Mouse (Mus musculus) intestine, embryonic 14.5 days (tissue): Measurements from ENCODE around the gene Dynll1. TPM values are rescaled to one million over a fixed set of nuclear protein-coding genes. Genes with fewer than 3 reads are reported as not detected.

Source experiments
- polyA plus RNA-seq: library from polyadenylated mRNA; unstranded; fragments of >200 nt; fragmentation: Nextera tagmentation; extraction: Ambion mirVana; gene quantifications from 2 replicates; pipeline ENCODE4 v1.2.1, GENCODE M21; 2014

Gene Dynll1
- polyA plus RNA-seq, 1 experiment from 2014 or later: 1,605 TPM

Other genes starting within 250 kb of the Dynll1 start
- gene Gm10401, start 202.7 kb downstream of the Dynll1 start, polyA plus RNA-seq: 42.4 and 46.5 TPM in 2 replicates
- 53.3 and 57.3 TPM in 2 replicates for gene Acads, start 181.7 kb downstream of the Dynll1 start, polyA plus RNA-seq
- 30.6 and 31.0 TPM in 2 replicates for gene Unc119b, start 166.0 kb downstream of the Dynll1 start, polyA plus RNA-seq
- 70.5 and 71.6 TPM in 2 replicates for gene Mlec, start 142.8 kb downstream of the Dynll1 start, polyA plus RNA-seq
- gene Cabp1, start 106.6 kb downstream of the Dynll1 start, polyA plus RNA-seq: 1.2 and 1.3 TPM in 2 replicates
- gene Pop5, start 65.2 kb downstream of the Dynll1 start, polyA plus RNA-seq: 134 and 140 TPM in 2 replicates
- gene Rnf10, start 28.1 kb downstream of the Dynll1 start, polyA plus RNA-seq: 67.5 and 69.6 TPM in 2 replicates
- 54.4 and 57.6 TPM in 2 replicates for gene Coq5, start 21.3 kb downstream of the Dynll1 start, polyA plus RNA-seq
- gene Srsf9, start 26.2 kb upstream of the Dynll1 start, polyA plus RNA-seq: 226 and 231 TPM in 2 replicates
- gene Gatc, start 40.2 kb upstream of the Dynll1 start, polyA plus RNA-seq: 33.7 and 40.2 TPM in 2 replicates
- gene Triap1, start 40.2 kb upstream of the Dynll1 start, polyA plus RNA-seq: 59.8 and 65.9 TPM in 2 replicates
- gene Cox6a1, start 48.0 kb upstream of the Dynll1 start, polyA plus RNA-seq: 1,031 and 1,178 TPM in 2 replicates
- gene Msi1, start 128.6 kb upstream of the Dynll1 start, polyA plus RNA-seq: 16.0 and 16.5 TPM in 2 replicates
- gene Pla2g1b, start 165.3 kb upstream of the Dynll1 start, polyA plus RNA-seq: 5.0 and 6.3 TPM in 2 replicates
- 15.2 and 21.5 TPM in 2 replicates for gene Sirt4, start 183.7 kb upstream of the Dynll1 start, polyA plus RNA-seq
- gene Pxn, start 205.7 kb upstream of the Dynll1 start, polyA plus RNA-seq: 16.8 and 19.3 TPM in 2 replicates